Mouse (Mus musculus) intestine, embryonic 14.5 days (tissue): ENCODE measurements at regions not wholly inside any gene's neighbourhood (a gene's known extent, or its start where the extent isn't known, plus 50 kb on each side); places are given as distances from the start of the nearest gene placed in this dataset.

Experiments
- ATAC-seq: fragments of 200-750 bp; cut with Nextera tagmentation; replicated peaks from 2 replicates; pipeline ENCODE4 v1.8.0; 2017; ENCODE audit warnings: low read depth, moderate number of reproducible peaks, moderate TSS enrichment, moderate library complexity; ENCODE audit not compliant: low FRiP score, low TSS enrichment
- DNase-seq: peaks from one replicate; pipeline ENCODE4 v3.0.0-alpha.2; 2018; ENCODE audit warnings: low spot score
- H3K27ac ChIP-seq: fragments of 300-500 bp; sonication (generic); 2 replicates; pipeline ENCODE4 v1.5.1; 2014; ENCODE audit warnings: low read depth, mild to moderate bottlenecking, control low read depth
- H3K27me3 ChIP-seq: fragments of 300-500 bp; sonication (generic); replicated peaks from 2 replicates; pipeline ENCODE4 v1.6.1; 2014; ENCODE audit warnings: low read length, control low read depth; ENCODE audit not compliant: control insufficient read depth, insufficient read depth
- H3K36me3 ChIP-seq: fragments of 300-500 bp; sonication (generic); 2 replicates; pipeline ENCODE4 v1.6.1; 2014; ENCODE audit warnings: low read length, control low read depth; ENCODE audit not compliant: control insufficient read depth, insufficient read depth
- H3K4me1 ChIP-seq: fragments of 300-500 bp; sonication (generic); replicated peaks from 2 replicates; pipeline ENCODE4 v1.6.1; 2014; ENCODE audit warnings: low read length, control low read depth, mixed read lengths; ENCODE audit not compliant: control insufficient read depth, insufficient read depth
- H3K4me2 ChIP-seq: fragments of 300-500 bp; sonication (generic); 2 replicates; pipeline ENCODE4 v1.6.1; 2014; ENCODE audit warnings: low read length
- H3K4me3 ChIP-seq: fragments of 300-500 bp; sonication (generic); 2 replicates; pipeline ENCODE4 v1.5.1; 2014; ENCODE audit warnings: low read depth, low read length, control low read depth, mixed read lengths
- H3K9ac ChIP-seq: fragments of 300-500 bp; sonication (generic); 2 replicates; pipeline ENCODE4 v1.6.1; 2014; ENCODE audit warnings: mild to moderate bottlenecking, low read length
- H3K9me3 ChIP-seq: fragments of 300-500 bp; sonication (generic); 2 replicates; pipeline ENCODE4 v1.6.1; 2016; ENCODE audit warnings: low read length, control low read depth; ENCODE audit not compliant: control insufficient read depth
- WGBS: fragments of 180-500 bp; shearing (Covaris S2); extraction: QIAGEN DNeasy Blood & Tissue Kit; methylation state at CpG from one replicate; pipeline ENCODE4 v1.1.7; 2014; 5-methylcytosine and 5-hydroxymethylcytosine counted together

- Histone ChIP-seq H3K4me3 (no peak overlapping the region), H3K4me1 (no peaks in the 10 kb centered on the region), H3K27ac (no peak overlapping the region), H3K4me2 (no peak overlapping the region), H3K36me3 (no peaks in the 10 kb centered on the region), H3K9ac (no peak overlapping the region), H3K9me3 (no peaks in the 10 kb centered on the region), H3K27me3 (no peaks in the 10 kb centered on the region)
- ATAC-seq (no peak), DNase-seq (no peak)
- 76% methylated on average over 2 of the region's 2 CpGs for WGBS
Observed at GRCm38 (mm10) chr9:95331275-95331674, 75.2 kb downstream of the Chst2 start.

DNA sequence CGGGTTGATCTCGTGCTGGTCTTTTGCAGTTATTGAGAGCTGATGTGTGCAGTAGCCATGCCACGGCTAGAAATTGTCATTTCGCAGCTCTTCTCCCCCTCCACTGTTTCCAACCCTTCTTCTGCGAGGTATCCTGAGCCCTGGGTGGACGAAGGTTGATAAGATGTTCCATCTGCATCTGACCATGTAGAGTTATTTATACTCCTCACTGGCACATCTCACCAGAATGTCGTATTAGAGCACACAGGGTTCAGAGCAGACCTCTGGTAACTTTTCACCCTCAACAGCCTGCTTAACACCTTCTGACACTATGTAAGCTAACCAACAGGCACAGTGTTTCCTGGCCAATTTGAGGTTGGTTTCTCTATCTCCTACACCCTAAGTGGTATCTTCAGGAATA, 76.4 kb downstream of the Chst2 start:
- no peaks in the 10 kb centered on the region for H3K9me3 ChIP-seq
- H3K4me3 ChIP-seq, result no peak overlapping the region
- DNase-seq, result no peak
- H3K27ac ChIP-seq, result no peak overlapping the region
- no peak for ATAC-seq
- 90% methylated on average over 7 of the region's 7 CpGs for WGBS
- no peak overlapping the region for H3K4me2 ChIP-seq
- no peaks in the 10 kb centered on the region for H3K27me3 ChIP-seq
- no peaks in the 10 kb centered on the region for H3K4me1 ChIP-seq
- no peak overlapping the region for H3K9ac ChIP-seq
- no peaks in the 10 kb centered on the region for H3K36me3 ChIP-seq

GRCm38 (mm10) chr9:95329053-95329430, 77.5 kb downstream of the Chst2 start:
- no peaks in the 10 kb centered on the region for H3K9me3 ChIP-seq
- H3K27ac ChIP-seq, result no peak overlapping the region
- no peak overlapping the region for H3K9ac ChIP-seq
- no peaks in the 10 kb centered on the region for H3K36me3 ChIP-seq
- WGBS, result 85% methylated on average over 9 of the region's 9 CpGs
- ATAC-seq, result no peak
- DNase-seq, result no peak
- no peak overlapping the region for H3K4me3 ChIP-seq
- no peaks in the 10 kb centered on the region for H3K27me3 ChIP-seq
- no peaks in the 10 kb centered on the region for H3K4me1 ChIP-seq
- no peak overlapping the region for H3K4me2 ChIP-seq

- Histone ChIP-seq H3K9me3 (no peaks in the 10 kb centered on the region), H3K36me3 (no peaks in the 10 kb centered on the region), H3K4me3 (no peak overlapping the region), H3K27me3 (no peaks in the 10 kb centered on the region), H3K9ac (no peak overlapping the region), H3K4me2 (no peak overlapping the region), H3K27ac (no peak overlapping the region), H3K4me1 (no peaks in the 10 kb centered on the region)
- ATAC-seq (no peak), DNase-seq (no peak)
- WGBS, result 73% methylated on average over 12 of the region's 15 CpGs
Observed at GRCm38 (mm10) chr9:95328261-95329052, 78.1 kb downstream of the Chst2 start.

GRCm38 (mm10) chr9:95327771-95328170, 78.8 kb downstream of the Chst2 start:
- no peak overlapping the region for H3K27ac ChIP-seq
- H3K4me2 ChIP-seq, result no peak overlapping the region
- DNase-seq (no peak), ATAC-seq (no peak)
- no peak overlapping the region for H3K9ac ChIP-seq
- H3K27me3 ChIP-seq, result no peaks in the 10 kb centered on the region
- H3K4me1 ChIP-seq, result no peaks in the 10 kb centered on the region
- 29% methylated on average over 3 of the region's 3 CpGs for WGBS
- H3K4me3 ChIP-seq, result no peak overlapping the region
- no peaks in the 10 kb centered on the region for H3K36me3 ChIP-seq
- H3K9me3 ChIP-seq, result no peaks in the 10 kb centered on the region

- ATAC-seq, result no peak
- Histone ChIP-seq H3K36me3 (no peaks in the 10 kb centered on the region), H3K27me3 (no peaks in the 10 kb centered on the region), H3K27ac (no peak overlapping the region), H3K4me2 (no peak overlapping the region), H3K9ac (no peak overlapping the region), H3K9me3 (no peaks in the 10 kb centered on the region), H3K4me1 (no peaks in the 10 kb centered on the region), H3K4me3 (no peak overlapping the region)
- no peak for DNase-seq
- WGBS, result 66% methylated on average over 7 of the region's 7 CpGs
Observed at GRCm38 (mm10) chr9:95323622-95324021, 82.9 kb downstream of the Chst2 start.

DNA sequence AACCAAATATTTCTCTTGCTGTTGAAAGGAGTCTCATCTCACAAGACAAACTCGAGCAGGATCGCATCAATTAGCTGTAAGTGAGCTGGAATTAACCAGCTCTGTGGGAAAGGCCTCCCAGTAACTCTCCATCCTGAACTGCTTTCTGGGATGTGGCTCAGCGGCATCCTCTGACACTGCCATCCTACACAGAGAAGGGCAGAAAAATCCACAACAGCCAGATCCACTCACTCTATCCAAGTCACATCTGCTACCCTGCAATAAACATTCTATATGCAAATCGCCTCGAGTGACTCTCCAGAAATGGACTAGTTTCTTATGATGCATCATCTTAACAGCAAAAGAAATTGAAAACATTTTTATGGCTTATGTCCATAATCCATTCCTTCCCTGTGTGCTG, 83.6 kb downstream of the Chst2 start:
- H3K4me1 ChIP-seq, result no peaks in the 10 kb centered on the region
- no peak for DNase-seq
- no peak overlapping the region for H3K4me2 ChIP-seq
- H3K36me3 ChIP-seq, result no peaks in the 10 kb centered on the region
- 64% methylated on average over 5 of the region's 5 CpGs for WGBS
- no peak overlapping the region for H3K9ac ChIP-seq
- no peak overlapping the region for H3K27ac ChIP-seq
- H3K27me3 ChIP-seq, result no peaks in the 10 kb centered on the region
- no peaks in the 10 kb centered on the region for H3K9me3 ChIP-seq
- no peak overlapping the region for H3K4me3 ChIP-seq
- ATAC-seq, result no peak

GRCm38 (mm10) chr9:95322031-95322430, 84.5 kb downstream of the Chst2 start:
- Histone ChIP-seq H3K27me3 (no peaks in the 10 kb centered on the region), H3K27ac (no peak overlapping the region), H3K4me2 (no peak overlapping the region), H3K4me1 (no peaks in the 10 kb centered on the region), H3K9ac (no peak overlapping the region), H3K4me3 (no peak overlapping the region), H3K9me3 (no peaks in the 10 kb centered on the region), H3K36me3 (no peaks in the 10 kb centered on the region)
- no peak for DNase-seq
- no peak for ATAC-seq
- WGBS, result 91% methylated on average over 2 of the region's 2 CpGs

GRCm38 (mm10) chr9:95318926-95319325, 87.6 kb downstream of the Chst2 start:
- Histone ChIP-seq H3K27me3 (no peaks in the 10 kb centered on the region), H3K27ac (no peak overlapping the region), H3K4me3 (no peak overlapping the region), H3K9me3 (no peaks in the 10 kb centered on the region), H3K4me1 (no peaks in the 10 kb centered on the region), H3K9ac (no peak overlapping the region), H3K36me3 (no peaks in the 10 kb centered on the region), H3K4me2 (no peak overlapping the region)
- ATAC-seq (no peak), DNase-seq (no peak)
- WGBS, result 89% methylated on average over 9 of the region's 9 CpGs
